Mouse (Mus musculus): ENCODE measurements around the gene Kank1. TPM values are rescaled to one million over a fixed set of nuclear protein-coding genes. Genes with fewer than 3 reads are reported as not detected.

Gene Kank1
- total and polyA plus RNA-seq, 2 experiments = 31.7 to 33.6 TPM

DNA sequence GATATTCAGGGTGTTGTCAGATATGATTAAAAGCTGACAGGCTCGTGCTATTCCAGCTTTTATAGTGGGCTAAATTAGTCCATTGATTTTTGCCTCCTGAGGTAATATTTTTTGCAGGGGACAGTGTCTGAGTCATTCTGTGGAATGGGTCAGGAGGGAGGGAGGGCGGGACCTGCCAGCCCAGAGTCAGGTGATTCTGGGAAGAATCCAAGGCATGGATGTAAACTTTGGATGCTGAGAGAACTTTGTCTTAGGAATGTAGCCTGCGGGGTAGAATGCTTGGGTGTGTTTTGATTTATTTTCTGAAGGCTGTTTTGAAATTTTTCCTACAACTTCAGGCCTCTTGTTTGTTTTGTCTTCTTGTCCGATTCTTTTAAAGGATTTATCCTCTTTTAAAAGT is 6.8 kb downstream of the Kank1 start:
- no peak for DNase-seq (ENCODE audit: extremely low read depth, low read depth, low spot score)
- Histone ChIP-seq H3K27me3 (ENCODE audit: control insufficient read depth, insufficient read depth, low read length) (no peaks in the 10 kb centered on the region), H3K27ac (replicated peaks; ENCODE audit: insufficient read depth, low read depth, low read length) (no peak overlapping the region), H3K4me3 (ENCODE audit: insufficient read depth, low read depth, low read length) (no peak overlapping the region), H3K9ac (ENCODE audit: low read depth, low read length) (no peak overlapping the region), H3K79me2 (ENCODE audit: control insufficient read depth, insufficient read depth, low read length) (no peaks in the 10 kb centered on the region), H3K4me1 (ENCODE audit: control insufficient read depth, insufficient read depth, low read length) (no peaks in the 10 kb centered on the region), H3K36me3 (ENCODE audit: control insufficient read depth, insufficient read depth, low read length) (no peaks in the 10 kb centered on the region)
- TF ChIP-seq POLR2A (IDR thresholded peaks at IDR 0.05; ENCODE audit: extremely low read depth, insufficient read depth, low read length) = no peak
- WGBS = 73% methylated on average over 4 of the region's 4 CpGs

DNA sequence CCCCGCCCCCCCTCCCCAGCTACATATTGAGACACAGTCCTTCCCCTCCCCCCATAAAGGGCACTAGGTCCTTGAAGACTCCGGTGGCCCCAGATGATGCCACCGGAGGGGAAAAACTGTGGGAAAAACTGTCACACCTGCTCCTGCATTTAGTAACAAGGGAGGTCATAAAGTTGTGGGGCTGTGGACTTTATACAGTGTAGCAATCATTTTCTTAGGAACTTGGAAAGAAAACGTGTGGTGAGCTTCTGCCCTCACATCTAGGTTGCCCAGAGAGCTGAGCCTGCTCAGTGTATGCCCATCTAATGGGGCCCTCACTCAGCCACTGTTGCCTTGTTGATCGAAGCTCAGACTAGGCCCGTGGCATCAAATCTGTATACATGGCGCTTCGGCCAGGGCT is 9.3 kb downstream of the Kank1 start:
- H3K36me3 ChIP-seq (ENCODE audit: control insufficient read depth, insufficient read depth, low read length) = no peaks in the 10 kb centered on the region
- no peak overlapping the region for H3K27ac ChIP-seq (replicated peaks; ENCODE audit: insufficient read depth, low read depth, low read length)
- no peaks in the 10 kb centered on the region for H3K4me1 ChIP-seq (ENCODE audit: control insufficient read depth, insufficient read depth, low read length)
- no peaks in the 10 kb centered on the region for H3K79me2 ChIP-seq (ENCODE audit: control insufficient read depth, insufficient read depth, low read length)
- TF ChIP-seq CTCF (IDR thresholded peaks at IDR 0.05; ENCODE audit: low read depth, low read length) (no peak), POLR2A (IDR thresholded peaks at IDR 0.05; ENCODE audit: extremely low read depth, insufficient read depth, low read length) (no peak)
- H3K27me3 ChIP-seq (ENCODE audit: control insufficient read depth, insufficient read depth, low read length) = no peaks in the 10 kb centered on the region
- DNase-seq (ENCODE audit: extremely low read depth, low read depth, low spot score) = peak; percentile 30
- 82% methylated on average over 8 of the region's 8 CpGs for WGBS
- H3K9ac ChIP-seq (ENCODE audit: low read depth, low read length) = no peak overlapping the region
- H3K4me3 ChIP-seq (ENCODE audit: insufficient read depth, low read depth, low read length) = no peak overlapping the region

DNA sequence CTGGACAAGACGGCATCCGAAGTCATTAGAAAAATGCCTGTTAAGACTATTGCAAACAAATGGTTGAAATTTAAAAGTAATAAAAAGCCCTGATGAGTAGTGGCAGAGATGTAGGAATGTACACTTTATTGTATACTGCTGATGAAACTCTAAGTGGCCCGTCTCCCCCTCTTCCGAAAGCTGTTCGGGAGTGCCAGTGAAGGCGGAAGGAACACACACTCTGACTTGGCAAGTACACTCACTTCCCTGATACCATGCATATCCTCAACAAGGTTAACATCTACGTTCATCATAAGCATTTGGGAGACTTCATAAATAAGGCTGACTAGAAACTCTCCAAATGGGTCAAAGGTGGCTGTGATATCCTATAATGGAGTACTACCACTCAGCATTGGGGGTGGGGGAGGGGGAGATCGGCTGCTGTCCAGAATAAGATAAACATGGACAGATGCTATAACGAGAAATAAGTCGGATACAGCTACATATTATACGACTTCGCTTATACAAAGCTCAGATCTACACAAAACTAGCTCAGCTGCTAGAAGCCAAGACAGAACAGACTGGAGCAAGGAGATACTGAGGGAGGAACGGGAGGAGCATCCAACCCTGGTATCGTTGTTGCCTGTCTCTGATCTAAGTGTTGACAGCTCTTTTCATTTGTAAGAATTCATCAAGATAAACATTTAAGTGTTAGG is 11.2 kb downstream of the Kank1 start:
- 80% methylated on average over 14 of the region's 14 CpGs for WGBS
- no peak for TF ChIP-seq CTCF (IDR thresholded peaks at IDR 0.05; ENCODE audit: low read depth, low read length)
- no peak for TF ChIP-seq POLR2A (IDR thresholded peaks at IDR 0.05; ENCODE audit: extremely low read depth, insufficient read depth, low read length)
- H3K4me3 ChIP-seq (ENCODE audit: insufficient read depth, low read depth, low read length) = no peak overlapping the region

DNA sequence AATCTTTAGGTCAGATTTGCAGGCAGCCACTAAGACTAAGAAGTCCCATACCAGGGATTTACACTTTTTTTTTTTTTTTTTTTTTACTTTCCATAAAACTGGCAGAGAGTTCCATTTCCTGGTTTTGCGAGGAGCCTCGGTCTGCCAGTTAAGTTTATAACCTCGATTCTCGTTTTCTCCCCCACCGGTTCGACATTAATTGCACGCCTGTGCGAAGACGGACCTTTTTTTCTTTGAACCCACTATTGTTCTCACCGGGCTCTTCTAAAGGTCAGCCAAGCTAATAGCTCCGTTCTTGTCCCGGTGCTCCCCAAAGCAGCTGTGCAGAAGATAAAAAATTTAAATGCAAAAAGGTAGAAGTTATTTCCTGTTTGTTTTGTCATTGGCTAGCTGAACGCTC is 12.5 kb downstream of the Kank1 start:
- no peaks in the 10 kb centered on the region for H3K4me1 ChIP-seq (ENCODE audit: control insufficient read depth, insufficient read depth, low read length)
- no peak for TF ChIP-seq POLR2A (IDR thresholded peaks at IDR 0.05; ENCODE audit: extremely low read depth, insufficient read depth, low read length)
- TF ChIP-seq CTCF (IDR thresholded peaks at IDR 0.05; ENCODE audit: low read depth, low read length) = no peak

More for the DNA sequence above, 11.2 kb downstream of the Kank1 start:
- H3K9ac ChIP-seq (ENCODE audit: low read depth, low read length) = no peak overlapping the region
- no peaks in the 10 kb centered on the region for H3K4me1 ChIP-seq (ENCODE audit: control insufficient read depth, insufficient read depth, low read length)
- no peaks in the 10 kb centered on the region for H3K79me2 ChIP-seq (ENCODE audit: control insufficient read depth, insufficient read depth, low read length)
- no peak for DNase-seq (ENCODE audit: extremely low read depth, low read depth, low spot score)
- no peaks in the 10 kb centered on the region for H3K27me3 ChIP-seq (ENCODE audit: control insufficient read depth, insufficient read depth, low read length)
- no peaks in the 10 kb centered on the region for H3K36me3 ChIP-seq (ENCODE audit: control insufficient read depth, insufficient read depth, low read length)
- H3K27ac ChIP-seq (replicated peaks; ENCODE audit: insufficient read depth, low read depth, low read length) = no peak overlapping the region

DNA sequence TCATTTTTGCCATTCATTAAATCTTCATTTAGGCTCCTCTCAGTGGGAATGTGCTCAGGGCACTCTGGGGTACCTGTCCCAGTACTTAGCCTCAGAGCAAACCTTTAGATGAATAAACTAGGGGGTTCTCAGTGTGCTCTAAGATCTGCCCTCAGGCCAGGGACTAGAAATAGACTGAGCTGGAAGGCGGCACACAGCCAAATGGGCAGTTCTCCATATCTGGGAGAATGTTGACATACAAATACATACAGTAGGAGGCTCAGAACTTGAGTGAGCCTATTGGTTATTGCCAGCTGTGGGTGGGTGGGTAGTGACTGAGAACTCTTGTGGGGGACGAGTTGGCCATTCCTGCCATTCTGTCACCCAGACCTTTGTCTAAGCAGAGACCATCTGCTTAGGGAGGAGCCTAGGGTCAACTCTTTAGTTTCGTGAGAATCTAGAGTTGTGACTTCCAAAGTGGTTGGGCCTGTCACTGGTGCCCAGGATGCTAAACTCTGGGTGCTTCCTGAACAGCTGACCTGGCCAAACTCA is 14.9 kb downstream of the Kank1 start:
- Histone ChIP-seq H3K36me3 (ENCODE audit: control insufficient read depth, insufficient read depth, low read length) (no peaks in the 10 kb centered on the region), H3K79me2 (ENCODE audit: control insufficient read depth, insufficient read depth, low read length) (no peaks in the 10 kb centered on the region), H3K9ac (ENCODE audit: low read depth, low read length) (no peak overlapping the region), H3K27ac (replicated peaks; ENCODE audit: insufficient read depth, low read depth, low read length) (no peak overlapping the region), H3K27me3 (ENCODE audit: control insufficient read depth, insufficient read depth, low read length) (no peaks in the 10 kb centered on the region), H3K4me1 (ENCODE audit: control insufficient read depth, insufficient read depth, low read length) (no peaks in the 10 kb centered on the region), H3K4me3 (ENCODE audit: insufficient read depth, low read depth, low read length) (no peak overlapping the region)
- 70% methylated on average over 3 of the region's 3 CpGs for WGBS
- DNase-seq (ENCODE audit: extremely low read depth, low read depth, low spot score) = no peak
- TF ChIP-seq CTCF (IDR thresholded peaks at IDR 0.05; ENCODE audit: low read depth, low read length) (no peak), POLR2A (IDR thresholded peaks at IDR 0.05; ENCODE audit: extremely low read depth, insufficient read depth, low read length) (no peak)

More for the DNA sequence above, 12.5 kb downstream of the Kank1 start:
- H3K27me3 ChIP-seq (ENCODE audit: control insufficient read depth, insufficient read depth, low read length) = no peaks in the 10 kb centered on the region
- H3K36me3 ChIP-seq (ENCODE audit: control insufficient read depth, insufficient read depth, low read length) = no peaks in the 10 kb centered on the region
- H3K79me2 ChIP-seq (ENCODE audit: control insufficient read depth, insufficient read depth, low read length) = no peaks in the 10 kb centered on the region
- H3K9ac ChIP-seq (ENCODE audit: low read depth, low read length) = no peak overlapping the region
- H3K27ac ChIP-seq (replicated peaks; ENCODE audit: insufficient read depth, low read depth, low read length) = no peak overlapping the region
- WGBS = 83% methylated on average over 13 of the region's 13 CpGs
- no peak for DNase-seq (ENCODE audit: extremely low read depth, low read depth, low spot score)
- H3K4me3 ChIP-seq (ENCODE audit: insufficient read depth, low read depth, low read length) = no peak overlapping the region

DNA sequence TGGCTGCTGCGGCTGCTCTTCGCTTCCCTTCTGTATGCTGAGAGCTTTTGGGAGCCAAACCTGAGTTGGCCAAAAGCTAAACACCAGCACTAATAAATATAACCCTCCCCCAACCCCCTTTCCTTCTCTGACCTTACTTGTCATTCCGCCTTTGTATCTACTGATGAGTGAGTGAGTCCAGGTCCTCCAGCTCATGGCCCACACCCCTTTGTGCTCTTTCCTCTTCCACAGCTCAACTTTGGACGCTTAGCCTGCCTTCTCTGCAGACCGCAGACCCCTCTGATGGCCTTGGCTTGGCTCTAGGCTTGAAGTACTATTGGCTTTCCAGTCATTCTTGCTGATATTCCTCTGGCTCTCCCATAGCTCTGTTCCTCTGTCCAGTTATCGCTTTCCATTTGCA is 16.4 kb downstream of the Kank1 start:
- no peak for DNase-seq (ENCODE audit: extremely low read depth, low read depth, low spot score)
- 91% methylated on average over 6 of the region's 6 CpGs for WGBS
- Histone ChIP-seq H3K27me3 (ENCODE audit: control insufficient read depth, insufficient read depth, low read length) (no peaks in the 10 kb centered on the region), H3K4me1 (ENCODE audit: control insufficient read depth, insufficient read depth, low read length) (no peaks in the 10 kb centered on the region), H3K27ac (replicated peaks; ENCODE audit: insufficient read depth, low read depth, low read length) (no peak overlapping the region), H3K79me2 (ENCODE audit: control insufficient read depth, insufficient read depth, low read length) (no peaks in the 10 kb centered on the region), H3K4me3 (ENCODE audit: insufficient read depth, low read depth, low read length) (no peak overlapping the region), H3K36me3 (ENCODE audit: control insufficient read depth, insufficient read depth, low read length) (no peaks in the 10 kb centered on the region), H3K9ac (ENCODE audit: low read depth, low read length) (no peak overlapping the region)
- TF ChIP-seq CTCF (IDR thresholded peaks at IDR 0.05; ENCODE audit: low read depth, low read length) = no peak
- TF ChIP-seq POLR2A (IDR thresholded peaks at IDR 0.05; ENCODE audit: extremely low read depth, insufficient read depth, low read length) = no peak
